Mouse (Mus musculus) hindbrain, postnatal 0 days (tissue): ENCODE data around the gene Rpl36a. TPM values are rescaled to one million over a fixed set of nuclear protein-coding genes. Genes with fewer than 3 reads are reported as not detected.

Experiments
- ATAC-seq: fragments of 200-750 bp; cut with Nextera tagmentation; 2 replicates; pipeline ENCODE4 v1.8.0; 2017; ENCODE audit warnings: mild to moderate bottlenecking, moderate TSS enrichment, moderate library complexity
- DNase-seq: peaks from one replicate; pipeline ENCODE4 v3.0.0-alpha.2; 2015; ENCODE audit warnings: low spot score
- H3K27ac ChIP-seq: fragments of 300-500 bp; sonication (generic); 2 replicates; pipeline ENCODE4 v1.5.1; 2014; ENCODE audit warnings: mild to moderate bottlenecking
- H3K27me3 ChIP-seq: fragments of 300-500 bp; sonication (generic); 2 replicates; pipeline ENCODE4 v1.6.1; 2014; ENCODE audit warnings: low read length, mixed read lengths; ENCODE audit not compliant: insufficient read depth
- H3K36me3 ChIP-seq: fragments of 300-500 bp; sonication (generic); 2 replicates; pipeline ENCODE4 v1.6.1; 2014; ENCODE audit warnings: low read length, mixed read lengths; ENCODE audit not compliant: insufficient read depth
- H3K4me1 ChIP-seq: fragments of 300-500 bp; sonication (generic); 2 replicates; pipeline ENCODE4 v1.6.1; 2014; ENCODE audit warnings: antibody characterized with exemption, low read length, mixed read lengths; ENCODE audit not compliant: insufficient read depth
- H3K4me2 ChIP-seq: fragments of 300-500 bp; sonication (generic); 2 replicates; pipeline ENCODE4 v1.6.1; 2014; ENCODE audit warnings: low read depth, mild to moderate bottlenecking, low read length, moderate library complexity, mixed read lengths
- H3K4me3 ChIP-seq: fragments of 300-500 bp; sonication (generic); 2 replicates; pipeline ENCODE4 v1.5.1; 2014; ENCODE audit warnings: low read length
- H3K9ac ChIP-seq: fragments of 300-500 bp; sonication (generic); replicated peaks from 2 replicates; pipeline ENCODE4 v1.6.1; 2014; ENCODE audit warnings: mild to moderate bottlenecking, low read length, moderate library complexity, mixed read lengths
- H3K9me3 ChIP-seq: fragments of 300-500 bp; sonication (generic); 2 replicates; pipeline ENCODE4 v1.6.1; 2016; ENCODE audit warnings: low read length, mixed read lengths
- CTCF ChIP-seq: IDR thresholded peaks from 2 replicates; pipeline ENCODE4 v1.5.1; 2016; ENCODE audit warnings: antibody characterized with exemption, control low read depth, low read depth
- WGBS: fragments of 180-500 bp; shearing (Covaris S2); extraction: QIAGEN DNeasy Blood & Tissue Kit; methylation state at CpG from one replicate; pipeline ENCODE4 v1.1.7; 2014; 5-methylcytosine and 5-hydroxymethylcytosine counted together
- polyA plus RNA-seq: library from polyadenylated mRNA; unstranded; fragments of >200 nt; fragmentation: Nextera tagmentation; extraction: Ambion mirVana; gene quantifications from 2 replicates; pipeline ENCODE4 v1.2.1, GENCODE M21; 2015
- total RNA-seq: library from RNA; depleted of rRNA; stranded (reverse); fragments of >200 nt; gene quantifications from 2 replicates; pipeline ENCODE4 v1.2.3, GENCODE M21; 2014

The Rpl36a gene
- total and polyA plus RNA-seq, 2 experiments from 2014 or later = 203 to 269 TPM

- Histone ChIP-seq H3K4me1 (no peaks in the 10 kb centered on the region), H3K9ac (no peak overlapping the region), H3K9me3 (no peaks in the 10 kb centered on the region), H3K27me3 (no peaks in the 10 kb centered on the region), H3K27ac (no peak overlapping the region), H3K4me3 (no peak overlapping the region), H3K4me2 (no peak overlapping the region), H3K36me3 (no peaks in the 10 kb centered on the region)
- DNase-seq (no peak), ATAC-seq (no peak)
- TF ChIP-seq CTCF = no peak
- 57% methylated on average over 2 of the region's 2 CpGs for WGBS
Measured at GRCm38 (mm10) chrX:134614306-134614705, 28.9 kb downstream of the Rpl36a start.

- H3K4me3 ChIP-seq = no peak overlapping the region
- 33% methylated on average over 9 of the region's 9 CpGs for WGBS
- TF ChIP-seq CTCF = no peak
- peak overlapping the region; percentile 62 for H3K27ac ChIP-seq
- ATAC-seq (no peak), DNase-seq (peak; percentile 4)
- no peak overlapping the region for H3K4me2 ChIP-seq
- no peak overlapping the region for H3K9ac ChIP-seq
- no peaks in the 10 kb centered on the region for H3K36me3 ChIP-seq
- no peaks in the 10 kb centered on the region for H3K27me3 ChIP-seq
- H3K4me1 ChIP-seq = no peaks in the 10 kb centered on the region
- no peaks in the 10 kb centered on the region for H3K9me3 ChIP-seq
Measured at GRCm38 (mm10) chrX:134619695-134620094, 34.2 kb downstream of the Rpl36a start.

- H3K9me3 ChIP-seq = no peaks in the 10 kb centered on the region
- H3K4me1 ChIP-seq = no peaks in the 10 kb centered on the region
- peak; percentile 71; the same call in 1 of the 2 replicates for ATAC-seq
- no peak overlapping the region for H3K4me3 ChIP-seq
- no peak overlapping the region for H3K4me2 ChIP-seq
- 35% methylated on average over 8 of the region's 8 CpGs for WGBS
- peak overlapping the region; percentile 62 for H3K27ac ChIP-seq
- TF ChIP-seq CTCF = no peak
- peak; percentile 32 for DNase-seq
- H3K36me3 ChIP-seq = no peaks in the 10 kb centered on the region
- no peaks in the 10 kb centered on the region for H3K27me3 ChIP-seq
- H3K9ac ChIP-seq = no peak overlapping the region
Measured at GRCm38 (mm10) chrX:134620254-134620865, 34.9 kb downstream of the Rpl36a start.

GRCm38 (mm10) chrX:134621685-134622084 lies 36.2 kb downstream of the Rpl36a start:
- H3K4me3 ChIP-seq = no peak overlapping the region
- no peak overlapping the region for H3K27ac ChIP-seq
- no peaks in the 10 kb centered on the region for H3K27me3 ChIP-seq
- H3K36me3 ChIP-seq = no peaks in the 10 kb centered on the region
- no peak for TF ChIP-seq CTCF
- H3K4me1 ChIP-seq = no peaks in the 10 kb centered on the region
- H3K9me3 ChIP-seq = no peaks in the 10 kb centered on the region
- 80% methylated on average over 3 of the region's 3 CpGs for WGBS
- H3K9ac ChIP-seq = no peak overlapping the region
- ATAC-seq (no peak), DNase-seq (no peak)
- no peak overlapping the region for H3K4me2 ChIP-seq

GRCm38 (mm10) chrX:134623350-134623749 lies 37.9 kb downstream of the Rpl36a start:
- Histone ChIP-seq H3K27ac (no peak overlapping the region), H3K36me3 (no peaks in the 10 kb centered on the region), H3K27me3 (no peaks in the 10 kb centered on the region), H3K9ac (no peak overlapping the region), H3K4me3 (no peak overlapping the region), H3K9me3 (no peaks in the 10 kb centered on the region), H3K4me1 (no peaks in the 10 kb centered on the region), H3K4me2 (no peak overlapping the region)
- DNase-seq (no peak), ATAC-seq (no peak)
- TF ChIP-seq CTCF = no peak
- WGBS = 88% methylated on average over 4 of the region's 4 CpGs

- Histone ChIP-seq H3K9me3 (no peaks in the 10 kb centered on the region), H3K4me3 (no peak overlapping the region), H3K27ac (no peak overlapping the region), H3K27me3 (no peaks in the 10 kb centered on the region), H3K4me1 (no peaks in the 10 kb centered on the region), H3K9ac (no peak overlapping the region), H3K4me2 (no peak overlapping the region), H3K36me3 (no peaks in the 10 kb centered on the region)
- DNase-seq = no peak
- no peak for TF ChIP-seq CTCF
- ATAC-seq = no peak
- 84% methylated on average over 2 of the region's 2 CpGs for WGBS
Measured at GRCm38 (mm10) chrX:134628200-134628599, 42.7 kb downstream of the Rpl36a start.

- Histone ChIP-seq H3K9me3 (no peaks in the 10 kb centered on the region), H3K4me3 (no peak overlapping the region), H3K4me1 (no peaks in the 10 kb centered on the region), H3K9ac (no peak overlapping the region), H3K36me3 (no peaks in the 10 kb centered on the region), H3K4me2 (no peak overlapping the region), H3K27me3 (no peaks in the 10 kb centered on the region), H3K27ac (no peak overlapping the region)
- TF ChIP-seq CTCF = no peak
- ATAC-seq (no peak), DNase-seq (no peak)
- 95% methylated on average over 5 of the region's 5 CpGs for WGBS
Measured at GRCm38 (mm10) chrX:134632710-134633109, 47.3 kb downstream of the Rpl36a start.
